Mouse (Mus musculus) midbrain, embryonic 16.5 days (tissue): ENCODE results near the gene Sf3a1. TPM values are rescaled to one million over a fixed set of nuclear protein-coding genes. Genes with fewer than 3 reads are reported as not detected.

Experiments
- ATAC-seq: fragments of 200-750 bp; cut with Nextera tagmentation; 2 replicates; pipeline ENCODE4 v1.8.0; 2017; ENCODE audit warnings: moderate TSS enrichment
- H3K27ac ChIP-seq: fragments of 300-500 bp; sonication (generic); 2 replicates; pipeline ENCODE4 v1.5.1; 2014; ENCODE audit warnings: mild to moderate bottlenecking, low read length, mixed read lengths
- H3K27me3 ChIP-seq: fragments of 300-500 bp; sonication (generic); 2 replicates; pipeline ENCODE4 v1.6.1; 2014; ENCODE audit warnings: low read depth, low read length, mixed read lengths; ENCODE audit not compliant: control insufficient read depth, insufficient read depth
- H3K36me3 ChIP-seq: fragments of 300-500 bp; sonication (generic); 2 replicates; pipeline ENCODE4 v1.6.1; 2014; ENCODE audit warnings: mild to moderate bottlenecking, low read length, moderate library complexity, mixed read lengths; ENCODE audit not compliant: control insufficient read depth, insufficient read depth
- H3K4me1 ChIP-seq: fragments of 300-500 bp; sonication (generic); 2 replicates; pipeline ENCODE4 v1.6.1; 2014; ENCODE audit warnings: mild to moderate bottlenecking, low read length, mixed read lengths; ENCODE audit not compliant: control insufficient read depth, insufficient read depth
- H3K4me2 ChIP-seq: fragments of 300-500 bp; sonication (generic); 2 replicates; pipeline ENCODE4 v1.6.1; 2014; ENCODE audit warnings: mild to moderate bottlenecking, low read length, mixed read lengths
- H3K4me3 ChIP-seq: fragments of 300-500 bp; sonication (generic); 2 replicates; pipeline ENCODE4 v1.5.1; 2014; ENCODE audit warnings: low read depth, mild to moderate bottlenecking, low read length, moderate library complexity, mixed read lengths
- H3K9ac ChIP-seq: fragments of 300-500 bp; sonication (generic); 2 replicates; pipeline ENCODE4 v1.6.1; 2014; ENCODE audit warnings: low read depth, low read length, mixed read lengths
- H3K9me3 ChIP-seq: fragments of 300-500 bp; sonication (generic); replicated peaks from 2 replicates; pipeline ENCODE4 v1.6.1; 2014; ENCODE audit warnings: mild to moderate bottlenecking, low read length, mixed read lengths; ENCODE audit not compliant: control insufficient read depth, poor library complexity, severe bottlenecking
- WGBS: fragments of 180-500 bp; shearing (Covaris S2); extraction: QIAGEN DNeasy Blood & Tissue Kit; methylation state at CpG from one replicate; pipeline ENCODE4 v1.1.7; 2014; 5-methylcytosine and 5-hydroxymethylcytosine counted together
- polyA plus RNA-seq: library from polyadenylated mRNA; unstranded; fragments of >200 nt; fragmentation: Nextera tagmentation; extraction: Ambion mirVana; gene quantifications from 2 replicates; pipeline ENCODE4 v1.2.1, GENCODE M21; 2015

Gene Sf3a1
- polyA plus RNA-seq, 1 experiment from 2014 or later: 53.8 TPM

DNA sequence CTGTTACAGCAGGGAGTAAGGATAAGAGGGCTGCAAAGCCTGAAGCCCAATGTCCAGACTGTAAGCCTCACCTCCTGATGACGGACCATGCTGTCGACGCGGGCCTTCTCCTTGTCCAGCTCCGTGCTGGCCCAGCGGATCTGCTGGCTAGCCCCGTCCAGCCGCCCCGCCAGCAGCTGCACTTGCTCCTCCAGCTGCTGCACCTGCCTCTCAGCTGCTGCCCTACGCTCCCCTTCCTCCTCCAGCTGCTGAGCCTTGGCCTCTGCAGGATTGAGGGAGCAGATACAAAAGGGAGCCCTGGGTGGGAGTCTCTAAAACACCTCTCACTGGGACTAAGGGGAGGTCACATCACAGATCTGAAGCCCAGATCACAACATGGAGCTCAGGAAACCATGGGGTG, 13.1 kb upstream of the Sf3a1 start:
- H3K36me3 ChIP-seq: peaks cover 16% of the 10 kb centered on the region
- no peak overlapping the region for H3K27ac ChIP-seq
- no peak overlapping the region for H3K4me2 ChIP-seq
- no peak for ATAC-seq
- H3K9ac ChIP-seq: no peak overlapping the region
- WGBS: 86% methylated on average over 10 of the region's 10 CpGs
- no peaks in the 10 kb centered on the region for H3K4me1 ChIP-seq
- H3K4me3 ChIP-seq: no peak overlapping the region
- H3K9me3 ChIP-seq: no peaks in the 10 kb centered on the region
- no peaks in the 10 kb centered on the region for H3K27me3 ChIP-seq

DNA sequence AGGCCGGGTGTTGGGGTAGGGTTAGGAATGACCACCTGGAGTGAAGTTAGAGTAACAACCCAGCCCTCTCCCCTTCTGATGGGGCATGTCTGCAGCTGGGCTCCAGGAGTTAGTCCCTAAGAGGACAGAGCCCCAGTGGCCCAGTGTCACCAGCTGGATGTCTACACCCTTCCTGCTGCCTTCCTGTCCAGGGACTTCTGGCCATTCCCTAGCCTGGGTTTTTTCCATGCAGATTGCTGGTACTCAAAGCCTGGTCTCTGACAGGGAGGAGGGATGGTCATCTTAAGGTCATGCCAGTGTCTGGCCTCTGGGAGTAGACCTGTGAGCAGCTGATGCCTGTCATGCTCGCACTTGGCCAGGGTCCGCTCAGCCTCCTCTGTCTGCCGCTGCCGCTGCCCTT, 12.0 kb upstream of the Sf3a1 start:
- ATAC-seq: no peak
- Histone ChIP-seq H3K4me3 (no peak overlapping the region), H3K36me3 (peaks cover 7% of the 10 kb centered on the region; the same call in 1 of the 2 replicates), H3K9ac (no peak overlapping the region), H3K27me3 (no peaks in the 10 kb centered on the region), H3K4me1 (no peaks in the 10 kb centered on the region), H3K27ac (no peak overlapping the region), H3K9me3 (no peaks in the 10 kb centered on the region), H3K4me2 (no peak overlapping the region)
- WGBS: 89% methylated on average over 5 of the region's 5 CpGs

DNA sequence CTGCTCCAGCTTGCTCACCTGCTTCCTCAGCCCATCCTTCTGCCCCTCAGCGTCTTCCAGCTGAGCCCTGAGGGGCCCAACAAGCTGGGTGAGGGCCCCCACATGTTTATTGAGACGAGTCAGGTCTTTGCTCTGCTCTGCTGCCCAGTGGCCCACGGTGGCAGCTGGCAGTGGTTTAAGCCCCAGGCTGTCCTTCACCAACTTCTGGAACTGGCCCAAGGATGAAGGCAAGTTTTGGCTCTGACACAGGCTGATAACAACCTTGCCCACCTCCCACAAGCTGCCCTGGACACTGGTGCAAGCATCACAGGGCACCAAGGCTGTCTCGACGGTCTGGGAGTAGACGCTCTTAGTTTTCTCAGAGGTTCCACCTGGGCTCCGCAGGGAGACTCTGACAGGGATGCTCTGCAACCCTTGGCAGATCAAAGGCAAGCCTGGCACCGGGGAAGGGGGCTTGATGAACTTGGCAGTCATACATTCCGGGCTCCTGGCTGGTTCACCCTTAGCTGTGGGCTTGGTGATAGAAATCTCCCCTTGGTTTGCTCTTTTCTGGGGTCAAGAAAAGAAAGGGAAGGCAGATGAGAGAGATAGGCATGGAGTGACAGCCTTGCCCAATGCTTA, 11.5 kb upstream of the Sf3a1 start:
- no peak overlapping the region for H3K4me3 ChIP-seq
- H3K9me3 ChIP-seq: no peaks in the 10 kb centered on the region
- H3K27ac ChIP-seq: no peak overlapping the region
- H3K27me3 ChIP-seq: no peaks in the 10 kb centered on the region
- no peak for ATAC-seq
- 0 out of 2 replicates have a peak, but pooled peaks cover 4% of the 10 kb centered on the region for H3K36me3 ChIP-seq
- WGBS: 90% methylated on average over 9 of the region's 9 CpGs
- H3K4me1 ChIP-seq: no peaks in the 10 kb centered on the region
- H3K9ac ChIP-seq: no peak overlapping the region
- no peak overlapping the region for H3K4me2 ChIP-seq

- H3K4me2 ChIP-seq: no peak overlapping the region
- ATAC-seq: no peak
- no peaks in the 10 kb centered on the region for H3K4me1 ChIP-seq
- H3K4me3 ChIP-seq: no peak overlapping the region
- H3K9ac ChIP-seq: no peak overlapping the region
- no peak overlapping the region for H3K27ac ChIP-seq
- WGBS: 88% methylated on average over 6 of the region's 6 CpGs
- 0 out of 2 replicates have a peak, but pooled peaks cover 4% of the 10 kb centered on the region for H3K36me3 ChIP-seq
- no peaks in the 10 kb centered on the region for H3K27me3 ChIP-seq
- H3K9me3 ChIP-seq: no peaks in the 10 kb centered on the region
These were observed 10.3 kb upstream of the Sf3a1 start for GRCm38 (mm10) chr11:4149886-4150285.

GRCm38 (mm10) chr11:4153694-4154093, 6.5 kb upstream of the Sf3a1 start:
- Histone ChIP-seq H3K4me2 (no peak overlapping the region), H3K4me3 (no peak overlapping the region), H3K27ac (no peak overlapping the region), H3K4me1 (no peaks in the 10 kb centered on the region), H3K36me3 (no peaks in the 10 kb centered on the region), H3K9ac (no peak overlapping the region), H3K9me3 (no peaks in the 10 kb centered on the region), H3K27me3 (no peaks in the 10 kb centered on the region)
- ATAC-seq: no peak
- 95% methylated on average over 7 of the region's 7 CpGs for WGBS

DNA sequence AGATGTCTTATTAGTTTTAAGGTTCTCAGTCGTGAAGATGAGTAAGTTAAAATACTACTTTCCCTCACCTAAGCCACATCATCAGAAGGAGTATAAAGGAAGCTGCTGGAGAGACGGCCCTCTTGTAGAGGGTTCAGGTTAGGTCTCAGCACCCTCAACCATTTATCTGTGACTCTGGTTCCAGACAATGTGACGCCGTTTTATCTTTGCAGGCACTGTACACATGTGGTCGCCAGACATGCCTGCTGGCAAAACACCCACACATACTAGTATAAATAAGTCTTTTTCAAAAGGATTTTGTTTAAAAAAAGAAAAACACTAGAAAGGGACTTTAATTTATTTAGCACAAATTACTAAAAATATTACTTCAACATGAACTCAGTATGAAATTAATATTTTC, 4.5 kb upstream of the Sf3a1 start:
- no peak overlapping the region for H3K9ac ChIP-seq
- no peaks in the 10 kb centered on the region for H3K9me3 ChIP-seq
- no peak overlapping the region for H3K4me2 ChIP-seq
- 88% methylated on average over 5 of the region's 5 CpGs for WGBS
- peaks cover 5% of the 10 kb centered on the region; the same call in 1 of the 2 replicates for H3K4me1 ChIP-seq
- H3K36me3 ChIP-seq: no peaks in the 10 kb centered on the region
- H3K4me3 ChIP-seq: no peak overlapping the region
- no peak overlapping the region for H3K27ac ChIP-seq
- no peak for ATAC-seq
- H3K27me3 ChIP-seq: no peaks in the 10 kb centered on the region

DNA sequence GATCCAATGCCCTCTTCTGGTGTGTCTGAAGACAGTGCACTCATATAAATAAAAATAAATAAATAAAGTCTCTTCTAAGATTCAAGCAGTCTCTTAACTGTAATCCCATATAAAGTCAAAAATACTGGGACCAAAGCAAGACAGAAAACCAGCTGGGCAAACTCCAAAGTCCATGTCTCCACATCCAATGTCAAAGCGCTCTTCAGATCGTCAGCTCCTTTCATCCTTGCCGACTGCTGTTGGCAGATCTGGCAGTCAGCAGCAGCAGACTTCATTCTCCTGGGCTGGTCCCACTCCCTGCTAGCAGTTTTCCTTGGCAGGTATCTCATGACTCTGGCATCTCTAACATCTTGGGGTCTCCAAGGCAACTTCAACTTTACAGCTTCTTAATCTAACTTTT, 1.5 kb upstream of the Sf3a1 start:
- H3K36me3 ChIP-seq: peaks cover 3% of the 10 kb centered on the region; the same call in 1 of the 2 replicates
- no peaks in the 10 kb centered on the region for H3K27me3 ChIP-seq
- H3K4me1 ChIP-seq: peaks cover 29% of the 10 kb centered on the region
- no peaks in the 10 kb centered on the region for H3K9me3 ChIP-seq
- no peak overlapping the region for H3K4me2 ChIP-seq
- no peak overlapping the region for H3K27ac ChIP-seq
- 86% methylated on average over 3 of the region's 3 CpGs for WGBS
- no peak overlapping the region for H3K4me3 ChIP-seq
- ATAC-seq: no peak
- no peak overlapping the region for H3K9ac ChIP-seq

DNA sequence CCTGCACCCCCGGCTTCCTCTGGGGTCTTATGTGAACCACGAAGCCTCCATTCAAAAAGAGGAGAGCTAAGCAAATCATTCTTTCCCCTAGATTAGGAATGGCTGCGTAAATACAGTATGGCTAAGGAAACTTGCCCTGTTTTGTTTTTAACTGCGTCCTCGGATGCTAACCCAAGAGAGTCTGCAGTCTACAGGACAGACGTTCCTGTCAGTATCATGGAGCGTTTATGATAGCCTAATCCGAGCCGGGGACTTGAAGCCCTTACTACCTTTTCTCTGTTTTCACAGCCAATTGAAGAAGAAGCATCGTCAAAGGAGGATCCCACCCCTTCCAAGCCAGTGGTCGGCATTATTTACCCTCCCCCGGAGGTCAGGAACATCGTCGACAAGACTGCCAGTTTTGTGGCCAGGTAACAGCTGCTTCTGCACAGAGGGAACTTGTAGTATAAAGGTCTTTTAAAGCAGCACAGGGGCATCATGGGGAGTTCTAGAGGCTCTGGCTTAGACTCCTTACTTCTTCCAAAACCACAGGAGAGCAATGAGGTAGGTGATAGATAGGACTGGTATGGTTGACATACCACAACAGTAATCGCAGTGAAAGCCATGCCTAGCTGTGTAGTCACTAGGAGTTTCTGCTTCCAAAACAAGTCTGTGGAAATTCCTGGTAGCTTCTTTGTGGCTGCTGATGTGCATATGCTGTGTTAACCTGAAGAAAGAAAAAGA, 769 bp downstream of the Sf3a1 start:
- WGBS: 9% methylated on average over 15 of the region's 15 CpGs
- ATAC-seq: 0 out of 2 replicates have a peak, but pooled peaks have one; percentile 6
- peaks cover 32% of the 10 kb centered on the region for H3K4me1 ChIP-seq
- peaks cover 4% of the 10 kb centered on the region for H3K36me3 ChIP-seq
- peak overlapping the region; percentile 78 for H3K4me2 ChIP-seq
- H3K27ac ChIP-seq: peak overlapping the region; percentile 92
- H3K9ac ChIP-seq: peak overlapping the region; percentile 83
- H3K4me3 ChIP-seq: peak overlapping the region; percentile 69
- no peaks in the 10 kb centered on the region for H3K27me3 ChIP-seq
- H3K9me3 ChIP-seq: no peaks in the 10 kb centered on the region

- H3K9ac ChIP-seq: no peak overlapping the region
- H3K4me1 ChIP-seq: peaks cover 28% of the 10 kb centered on the region
- H3K36me3 ChIP-seq: peaks cover 34% of the 10 kb centered on the region
- no peak overlapping the region for H3K4me3 ChIP-seq
- H3K9me3 ChIP-seq: no peaks in the 10 kb centered on the region
- H3K27ac ChIP-seq: no peak overlapping the region
- no peak for ATAC-seq
- no peak overlapping the region for H3K4me2 ChIP-seq
- no peaks in the 10 kb centered on the region for H3K27me3 ChIP-seq
- WGBS: 88% methylated on average over 2 of the region's 2 CpGs
These were observed 4.6 kb downstream of the Sf3a1 start for GRCm38 (mm10) chr11:4164701-4165100.
